Mouse (Mus musculus) liver, embryonic 14.5 days (tissue): ENCODE results near the gene Tdrd3.

Source experiments
- CTCF ChIP-seq: IDR thresholded peaks from 2 replicates; pipeline ENCODE4 v1.5.1; 2016; ENCODE audit warnings: antibody characterized with exemption, low read depth, control low read depth
- EP300 ChIP-seq: IDR thresholded peaks from 2 replicates; pipeline ENCODE4 v1.6.1; 2016; ENCODE audit warnings: antibody characterized with exemption, low read depth

- TF ChIP-seq CTCF (no peak), EP300 (no peak)
These were observed 51.1 kb downstream of the Tdrd3 start for GRCm38 (mm10) chr14:87467586-87467985.
